Mouse (Mus musculus) layer of hippocampus, postnatal 25 days (tissue): ENCODE data around the gene 4930556J24Rik. TPM values are rescaled to one million over a fixed set of nuclear protein-coding genes. Genes with fewer than 3 reads are reported as not detected.
"Not testable (repeated sequence)": the region's sequence is repeated elsewhere in the genome, so short reads cannot be mapped to it uniquely, and the experiment has no call there.

Source experiments
- DNase-seq, 2 experiments: peaks; one replicate each; pipeline ENCODE4 v3.0.0; 2022; ENCODE audit warnings: mixed read lengths in 2 of 2, low spot score in 1 of 2; ENCODE audit errors: extremely low spot score in 1 of 2
- total RNA-seq, 2 experiments: library from RNA; stranded (reverse); gene quantifications; 2 replicates each; pipeline ENCODE4 v1.2.3; 2021

The 4930556J24Rik gene
- total RNA-seq, 2 experiments from 2014 or later, result 0.22 TPM; not detected in 1

GRCm38 (mm10) chr11:3974311-3974710 is 2.3 kb downstream of the 4930556J24Rik start:
- no peak for DNase-seq

- DNase-seq, result no peak
Observed at GRCm38 (mm10) chr11:3973081-3973480, 3.5 kb downstream of the 4930556J24Rik start.

- no peak for DNase-seq
Observed at GRCm38 (mm10) chr11:3970361-3970760, 6.2 kb downstream of the 4930556J24Rik start.

- no peak for DNase-seq
Observed at GRCm38 (mm10) chr11:3969837-3970236, 6.7 kb downstream of the 4930556J24Rik start.

- no peak for DNase-seq
Observed at GRCm38 (mm10) chr11:3964416-3965172, 12.0 kb downstream of the 4930556J24Rik start.

GRCm38 (mm10) chr11:3963610-3964415 is 12.8 kb downstream of the 4930556J24Rik start, which contains the start of gene Pes1:
Gene Pes1 (plus strand): TSS chr11:3963975.
- peak; percentile 70 to 71 for DNase-seq

GRCm38 (mm10) chr11:3963155-3963554 is 13.4 kb downstream of the 4930556J24Rik start:
- DNase-seq, result no peak

- no peak for DNase-seq
Observed at GRCm38 (mm10) chr11:3961761-3962160, 14.8 kb downstream of the 4930556J24Rik start.

- DNase-seq, result no peak
Observed at GRCm38 (mm10) chr11:3960901-3961300, 15.7 kb downstream of the 4930556J24Rik start.

- not testable (repeated sequence) for DNase-seq
Observed at GRCm38 (mm10) chr11:3955371-3955770, 21.2 kb downstream of the 4930556J24Rik start.

- not testable (repeated sequence) for DNase-seq
Observed at GRCm38 (mm10) chr11:3954876-3955275, 21.7 kb downstream of the 4930556J24Rik start.

- no peak for DNase-seq
Observed at GRCm38 (mm10) chr11:3946386-3946785, 30.2 kb downstream of the 4930556J24Rik start.

- DNase-seq, result no peak
Observed at GRCm38 (mm10) chr11:3941371-3941770, 35.2 kb downstream of the 4930556J24Rik start.

GRCm38 (mm10) chr11:3937321-3937874 is 39.2 kb downstream of the 4930556J24Rik start:
- DNase-seq, result no peak

- DNase-seq, result no peak
Observed at GRCm38 (mm10) chr11:3936318-3936717, 40.3 kb downstream of the 4930556J24Rik start.

- no peak for DNase-seq
Observed at GRCm38 (mm10) chr11:3935135-3935534, 41.4 kb downstream of the 4930556J24Rik start.

GRCm38 (mm10) chr11:3933756-3934285 is 42.8 kb downstream of the 4930556J24Rik start:
- DNase-seq, result no peak

GRCm38 (mm10) chr11:3931511-3932211 is 44.9 kb downstream of the 4930556J24Rik start, which contains the start of gene Tcn2:
Gene Tcn2 (minus strand): TSS chr11:3932159.
- peak in 1 of 2 experiments; percentile 59 for DNase-seq

- no peak for DNase-seq
Observed at GRCm38 (mm10) chr11:3930931-3931330, 45.6 kb downstream of the 4930556J24Rik start.

GRCm38 (mm10) chr11:3930019-3930418 is 46.6 kb downstream of the 4930556J24Rik start:
- DNase-seq, result no peak
